Mouse (Mus musculus) embryonic facial prominence, embryonic 11.5 days (tissue): ENCODE measurements at regions not wholly inside any gene's neighbourhood (a gene's known extent, or its start where the extent isn't known, plus 50 kb on each side); places are given as distances from the start of the nearest gene placed in this dataset.
"Not testable (repeated sequence)": the region's sequence is repeated elsewhere in the genome, so short reads cannot be mapped to it uniquely, and the experiment has no call there.

Experiments used
- ATAC-seq: fragments of 200-750 bp; cut with Nextera tagmentation; replicated peaks from 2 replicates; pipeline ENCODE4 v1.8.0; 2017; ENCODE audit warnings: low read depth; ENCODE audit not compliant: insufficient number of reproducible peaks, low FRiP score, low TSS enrichment
- DNase-seq: peaks from one replicate; pipeline ENCODE4 v3.0.0-alpha.2; 2015; ENCODE audit warnings: low spot score
- H3K27ac ChIP-seq: fragments of 300-500 bp; sonication (generic); replicated peaks from 2 replicates; pipeline ENCODE4 v1.5.1; 2014; ENCODE audit warnings: mild to moderate bottlenecking, low read depth, low read length, control low read depth
- H3K27me3 ChIP-seq: fragments of 300-500 bp; sonication (generic); 2 replicates; pipeline ENCODE4 v1.6.1; 2014; ENCODE audit warnings: mild to moderate bottlenecking, low read length, moderate library complexity, mixed read lengths; ENCODE audit not compliant: control insufficient read depth, insufficient read depth
- H3K36me3 ChIP-seq: fragments of 300-500 bp; sonication (generic); replicated peaks from 2 replicates; pipeline ENCODE4 v1.6.1; 2014; ENCODE audit warnings: low read depth, mild to moderate bottlenecking, low read length, moderate library complexity, mixed read lengths; ENCODE audit not compliant: control insufficient read depth, insufficient read depth
- H3K4me1 ChIP-seq: fragments of 300-500 bp; sonication (generic); 2 replicates; pipeline ENCODE4 v1.6.1; 2014; ENCODE audit warnings: low read length, mixed read lengths; ENCODE audit not compliant: control insufficient read depth, insufficient read depth
- H3K4me2 ChIP-seq: fragments of 300-500 bp; sonication (generic); 2 replicates; pipeline ENCODE4 v1.6.1; 2014; ENCODE audit warnings: low read depth, mild to moderate bottlenecking, control low read depth, low read length, moderate library complexity
- H3K4me3 ChIP-seq: fragments of 300-500 bp; sonication (generic); 2 replicates; pipeline ENCODE4 v1.5.1; 2014; ENCODE audit warnings: low read depth, low read length, control low read depth
- H3K9ac ChIP-seq: fragments of 300-500 bp; sonication (generic); replicated peaks from 2 replicates; pipeline ENCODE4 v1.6.1; 2014; ENCODE audit warnings: mild to moderate bottlenecking, control low read depth, low read length
- H3K9me3 ChIP-seq: fragments of 300-500 bp; sonication (generic); replicated peaks from 2 replicates; pipeline ENCODE4 v1.6.1; 2016; ENCODE audit warnings: mild to moderate bottlenecking, low read length, inconsistent platforms, mixed read lengths; ENCODE audit not compliant: control insufficient read depth
- WGBS: fragments of 180-500 bp; shearing (Covaris S2); extraction: QIAGEN DNeasy Blood & Tissue Kit; methylation state at CpG from one replicate; pipeline ENCODE4 v1.1.7; 2014; 5-methylcytosine and 5-hydroxymethylcytosine counted together

GRCm38 (mm10) chr13:7007091-7007490 is 358.5 kb upstream of the Pfkp start:
- 95% methylated on average over 1 of the region's 1 CpGs for WGBS

GRCm38 (mm10) chr13:6998508-6999278 is 350.1 kb upstream of the Pfkp start:
- WGBS = 47% methylated on average over 10 of the region's 10 CpGs
- not testable (repeated sequence) for H3K27me3 ChIP-seq, H3K4me1 ChIP-seq, H3K9me3 ChIP-seq, H3K4me3 ChIP-seq, H3K27ac ChIP-seq, H3K9ac ChIP-seq, H3K4me2 ChIP-seq, DNase-seq, H3K36me3 ChIP-seq
- ATAC-seq = peak; percentile 75; the same call in 1 of the 2 replicates

More at GRCm38 (mm10) chr13:7007091-7007490, 358.5 kb upstream of the Pfkp start:
- Histone ChIP-seq H3K27ac (no peak overlapping the region), H3K9me3 (no peaks in the 10 kb centered on the region), H3K4me2 (no peak overlapping the region), H3K4me3 (no peak overlapping the region), H3K36me3 (no peaks in the 10 kb centered on the region), H3K27me3 (no peaks in the 10 kb centered on the region), H3K4me1 (no peaks in the 10 kb centered on the region), H3K9ac (no peak overlapping the region)
- ATAC-seq (no peak), DNase-seq (no peak)

GRCm38 (mm10) chr13:6998094-6998493 is 349.5 kb upstream of the Pfkp start:
- Histone ChIP-seq H3K27me3 (no peaks in the 10 kb centered on the region), H3K27ac (no peak overlapping the region), H3K36me3 (no peaks in the 10 kb centered on the region), H3K4me1 (no peaks in the 10 kb centered on the region), H3K9me3 (no peaks in the 10 kb centered on the region), H3K4me2 (no peak overlapping the region), H3K4me3 (no peak overlapping the region), H3K9ac (no peak overlapping the region)
- DNase-seq (no peak), ATAC-seq (no peak; the same call in 1 of the 2 replicates)
- 84% methylated on average over 9 of the region's 9 CpGs for WGBS

GRCm38 (mm10) chr13:6992323-6992994 is 343.9 kb upstream of the Pfkp start:
- H3K9ac ChIP-seq = no peak overlapping the region
- H3K27ac ChIP-seq = no peak overlapping the region
- H3K36me3 ChIP-seq = no peaks in the 10 kb centered on the region
- H3K4me3 ChIP-seq = no peak overlapping the region
- WGBS = 36% methylated on average over 12 of the region's 12 CpGs
- DNase-seq = peak; percentile 40
- no peak overlapping the region for H3K4me2 ChIP-seq
- H3K9me3 ChIP-seq = no peaks in the 10 kb centered on the region
- no peaks in the 10 kb centered on the region for H3K27me3 ChIP-seq
- H3K4me1 ChIP-seq = no peaks in the 10 kb centered on the region; the same call in 1 of the 2 replicates
- ATAC-seq = peak; percentile 66

GRCm38 (mm10) chr13:6991714-6992113 is 343.1 kb upstream of the Pfkp start:
- peak; percentile 77 for ATAC-seq
- WGBS = 19% methylated on average over 2 of the region's 2 CpGs
- no peaks in the 10 kb centered on the region; the same call in 1 of the 2 replicates for H3K4me1 ChIP-seq
- H3K4me3 ChIP-seq = no peak overlapping the region
- no peak for DNase-seq
- H3K4me2 ChIP-seq = no peak overlapping the region
- no peaks in the 10 kb centered on the region for H3K9me3 ChIP-seq
- no peak overlapping the region for H3K9ac ChIP-seq
- no peaks in the 10 kb centered on the region for H3K36me3 ChIP-seq
- no peak overlapping the region for H3K27ac ChIP-seq
- H3K27me3 ChIP-seq = no peaks in the 10 kb centered on the region

GRCm38 (mm10) chr13:6985012-6985996 is 336.7 kb upstream of the Pfkp start:
- no peaks in the 10 kb centered on the region for H3K4me1 ChIP-seq
- H3K36me3 ChIP-seq = no peaks in the 10 kb centered on the region
- H3K27me3 ChIP-seq = no peaks in the 10 kb centered on the region
- DNase-seq = peak; percentile 25
- H3K9me3 ChIP-seq = no peaks in the 10 kb centered on the region
- H3K4me2 ChIP-seq = no peak overlapping the region
- no peak overlapping the region for H3K27ac ChIP-seq
- 56% methylated on average over 23 of the region's 23 CpGs for WGBS
- no peak overlapping the region for H3K4me3 ChIP-seq
- H3K9ac ChIP-seq = no peak overlapping the region
- 0 out of 2 replicates have a peak, but pooled peaks have one; percentile 62 for ATAC-seq

GRCm38 (mm10) chr13:6955713-6956112 is 307.1 kb upstream of the Pfkp start:
- H3K4me1 ChIP-seq = no peaks in the 10 kb centered on the region
- no peak overlapping the region for H3K4me2 ChIP-seq
- no peak overlapping the region for H3K27ac ChIP-seq
- no peak overlapping the region for H3K4me3 ChIP-seq
- no peak for DNase-seq
- no peaks in the 10 kb centered on the region for H3K9me3 ChIP-seq
- H3K9ac ChIP-seq = no peak overlapping the region
- no peaks in the 10 kb centered on the region for H3K36me3 ChIP-seq
- H3K27me3 ChIP-seq = no peaks in the 10 kb centered on the region
- WGBS = 75% methylated on average over 3 of the region's 3 CpGs
- ATAC-seq = no peak
